Mouse (Mus musculus) cerebellum, adult 9-10 months (tissue): ENCODE data around the gene Abi2.
A peak's percentile ranks its signal among the peaks of the same experiment; 100 is the strongest.
"Not testable (repeated sequence)": the region's sequence is repeated elsewhere in the genome, so short reads cannot be mapped to it uniquely, and the experiment has no call there.

Experiments used
- DNase-seq: peaks from one replicate; pipeline ENCODE4 v3.0.0; 2022

Abi2 gene

DNA sequence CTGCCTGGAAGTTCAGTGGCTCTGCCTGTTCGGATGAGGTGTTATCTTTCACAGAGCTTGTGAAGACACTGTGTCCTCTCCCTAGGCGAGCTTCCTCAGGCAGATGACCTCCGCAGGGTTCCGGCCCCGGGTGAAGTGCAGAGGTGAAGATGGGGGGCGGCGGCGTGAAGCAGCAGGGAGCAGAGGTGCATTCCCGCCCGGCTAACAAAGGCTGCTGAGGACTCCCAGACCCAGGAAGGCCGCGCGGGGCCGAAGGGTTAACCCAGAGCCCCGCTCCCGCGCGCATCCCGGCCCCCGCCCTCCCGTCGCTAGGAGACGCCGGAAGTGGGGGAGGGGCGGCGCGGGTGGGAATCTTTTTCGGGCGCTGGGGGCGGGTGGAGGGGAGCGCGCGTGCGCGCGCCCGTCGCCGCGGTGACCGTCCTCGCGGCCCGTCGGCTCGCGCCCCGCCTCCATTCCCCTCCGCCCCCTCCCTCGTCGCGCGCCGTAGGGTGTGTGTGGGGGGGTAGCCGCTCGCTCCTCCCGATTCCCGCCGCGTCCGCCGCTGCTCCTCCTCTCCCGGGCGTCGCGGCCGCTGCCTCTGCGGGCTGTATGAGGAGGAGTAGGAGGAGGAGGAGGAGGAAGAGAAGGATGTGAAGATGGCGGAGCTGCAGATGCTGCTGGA lies at the start of gene Abi2:
Gene Abi2, plus strand, starts transcription at position 452 of the 661 bp plus-strand sequence.
- DNase-seq: peak; percentile 91

DNA sequence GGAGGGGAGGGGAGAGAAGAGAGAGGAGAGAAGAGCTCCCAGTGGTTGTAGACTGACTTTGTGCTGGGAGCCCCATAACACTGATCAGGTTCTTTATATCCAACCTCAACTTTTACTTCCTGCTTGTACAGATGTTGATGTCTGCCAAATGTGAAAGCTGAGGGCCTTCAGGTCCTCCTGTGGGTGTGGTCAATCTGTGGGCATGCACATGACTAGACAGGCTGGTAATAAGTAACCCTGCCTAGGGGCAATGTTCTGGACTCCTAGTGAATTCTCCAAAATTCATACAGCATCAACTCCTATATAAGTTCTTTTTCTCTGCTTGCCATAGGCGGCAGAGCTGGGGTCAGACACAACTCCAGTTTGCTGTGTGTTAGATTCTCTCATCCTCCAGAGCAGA lies 47.8 kb upstream of the Abi2 start:
- DNase-seq: no peak

GRCm38 (mm10) chr1:60376556-60376955 lies 32.9 kb upstream of the Abi2 start:
- DNase-seq: no peak

DNA sequence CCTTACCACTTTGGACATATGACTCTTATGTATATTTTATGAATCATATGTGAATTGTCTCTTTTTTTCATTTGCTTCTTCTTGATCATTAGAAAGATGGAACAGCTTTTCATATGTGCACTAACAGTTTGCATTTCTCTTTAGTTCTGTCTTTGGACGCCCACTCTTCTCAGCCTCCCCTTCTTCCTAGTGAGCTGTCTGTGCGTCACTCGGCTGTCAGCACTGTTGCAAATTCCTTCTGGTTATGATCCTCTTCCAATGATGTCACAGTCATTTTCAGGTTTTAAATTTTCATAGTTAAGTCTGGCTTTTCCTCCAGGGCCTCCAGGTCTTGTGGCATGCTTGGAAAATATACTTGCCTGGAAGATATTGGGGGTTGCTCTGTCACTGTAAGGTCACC lies 27.5 kb upstream of the Abi2 start:
- DNase-seq: no peak

- DNase-seq: no peak
Measured at GRCm38 (mm10) chr1:60404848-60405247, 4.6 kb upstream of the Abi2 start.

GRCm38 (mm10) chr1:60408501-60409167 lies 785 bp upstream of the Abi2 start:
- DNase-seq: no peak

GRCm38 (mm10) chr1:60409928-60410817 lies 754 bp downstream of the Abi2 start:
- peak; percentile 70 for DNase-seq

GRCm38 (mm10) chr1:60416724-60417123 lies 7.3 kb downstream of the Abi2 start:
- DNase-seq: no peak

GRCm38 (mm10) chr1:60423882-60424281 lies 14.5 kb downstream of the Abi2 start:
- no peak for DNase-seq

DNA sequence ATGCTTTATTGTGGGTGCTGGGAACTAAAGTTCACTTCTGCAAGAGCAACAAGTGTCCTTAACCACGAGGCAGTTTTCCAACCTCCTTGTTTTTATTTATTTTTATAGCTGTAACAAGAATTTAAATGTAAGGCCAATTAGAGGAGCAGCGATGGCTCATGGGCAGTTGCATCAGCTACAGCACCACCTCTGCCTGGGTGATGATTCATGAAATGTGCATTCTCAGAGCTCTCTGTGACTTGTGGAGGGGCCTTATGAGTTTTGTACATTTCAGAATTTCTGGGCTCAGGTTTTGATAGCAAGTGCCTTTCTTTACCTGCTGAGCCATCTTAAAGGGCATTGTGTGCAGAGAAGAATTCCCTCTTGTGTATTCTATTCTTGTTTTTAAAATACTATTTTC lies 18.9 kb downstream of the Abi2 start:
- no peak for DNase-seq

DNA sequence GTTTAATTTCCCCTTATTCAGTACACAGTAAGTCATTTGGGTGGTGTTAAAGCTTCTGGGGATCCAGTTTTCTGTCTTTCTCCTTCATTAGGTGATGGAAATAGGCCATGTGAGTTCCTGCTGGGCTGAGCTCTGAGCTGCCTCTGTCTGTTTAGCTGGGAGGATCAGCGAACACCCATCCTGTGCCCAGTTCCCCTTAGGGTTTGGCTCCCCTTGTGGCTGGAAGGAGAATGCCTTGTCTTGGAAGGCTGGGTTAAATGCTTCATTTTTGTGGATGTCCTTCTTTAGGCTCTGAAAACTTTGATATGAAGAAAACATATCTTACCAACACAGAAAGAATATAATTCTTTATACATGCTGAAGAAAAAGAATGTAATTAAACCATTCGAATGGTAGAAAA lies 19.5 kb downstream of the Abi2 start:
- DNase-seq: peak; percentile 57

GRCm38 (mm10) chr1:60431531-60431930 lies 22.1 kb downstream of the Abi2 start:
- DNase-seq: no peak

- DNase-seq: peak; percentile 42
Measured at GRCm38 (mm10) chr1:60432497-60432896, 23.1 kb downstream of the Abi2 start.

DNA sequence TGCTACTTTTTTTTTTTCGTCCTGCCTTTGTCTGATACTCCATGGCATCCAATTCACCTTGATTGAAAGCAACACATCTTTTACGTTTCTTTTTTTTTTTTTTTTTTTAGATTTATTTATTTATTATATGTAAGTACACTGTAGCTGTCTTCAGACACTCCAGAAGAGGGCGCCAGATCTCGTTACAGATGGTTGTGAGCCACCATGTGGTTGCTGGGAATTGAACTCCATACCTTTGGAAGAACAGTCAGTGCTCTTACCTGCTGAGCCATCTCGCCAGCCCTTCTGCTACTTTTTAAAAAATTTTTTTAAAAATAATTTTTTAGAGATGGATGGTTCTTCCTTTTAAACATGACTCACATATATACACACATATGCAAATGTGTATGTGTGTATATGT lies 32.0 kb downstream of the Abi2 start:
- DNase-seq: not testable (repeated sequence)

DNA sequence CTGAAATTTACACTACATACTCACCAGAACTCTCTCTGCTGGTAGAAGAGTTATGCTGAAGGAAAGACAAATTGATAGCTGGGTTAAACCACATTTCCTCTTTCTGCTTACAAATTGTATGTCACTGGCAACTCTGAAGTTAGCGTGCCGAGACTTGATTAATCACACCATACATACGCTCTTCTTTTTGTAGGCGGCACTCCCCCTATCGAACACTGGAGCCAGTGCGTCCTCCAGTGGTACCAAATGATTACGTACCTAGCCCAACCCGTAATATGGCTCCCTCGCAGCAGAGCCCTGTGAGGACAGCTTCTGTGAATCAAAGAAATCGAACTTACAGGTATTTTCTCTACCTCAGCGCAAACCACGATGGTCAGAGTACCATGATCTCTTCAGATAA lies 37.6 kb downstream of the Abi2 start:
- DNase-seq: no peak

GRCm38 (mm10) chr1:60449896-60450295 lies 40.5 kb downstream of the Abi2 start:
- DNase-seq: no peak

DNA sequence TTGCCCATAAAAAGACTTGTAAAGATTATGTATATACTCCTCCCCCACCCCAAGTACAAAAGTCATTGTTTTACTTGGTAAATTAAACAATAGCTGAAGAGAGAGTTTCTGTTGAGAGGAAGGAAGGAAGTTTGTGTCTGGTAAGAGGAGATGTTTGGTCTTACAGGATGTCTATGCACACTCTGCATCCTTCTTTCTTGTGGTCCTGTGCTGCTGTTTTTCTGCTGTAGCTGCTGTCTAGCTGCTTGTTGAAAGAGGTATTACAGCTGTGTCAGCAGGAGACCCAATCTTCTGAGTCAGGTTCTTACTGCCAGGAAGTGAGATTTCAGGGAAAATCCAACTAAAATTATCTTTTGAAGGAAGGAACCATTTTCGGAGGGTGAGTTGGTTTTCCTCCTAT lies 51.2 kb downstream of the Abi2 start:
- no peak for DNase-seq

- DNase-seq: no peak
Measured at GRCm38 (mm10) chr1:60469491-60469890, 60.1 kb downstream of the Abi2 start.

- no peak for DNase-seq
Measured at GRCm38 (mm10) chr1:60470541-60470940, 61.1 kb downstream of the Abi2 start.

DNA sequence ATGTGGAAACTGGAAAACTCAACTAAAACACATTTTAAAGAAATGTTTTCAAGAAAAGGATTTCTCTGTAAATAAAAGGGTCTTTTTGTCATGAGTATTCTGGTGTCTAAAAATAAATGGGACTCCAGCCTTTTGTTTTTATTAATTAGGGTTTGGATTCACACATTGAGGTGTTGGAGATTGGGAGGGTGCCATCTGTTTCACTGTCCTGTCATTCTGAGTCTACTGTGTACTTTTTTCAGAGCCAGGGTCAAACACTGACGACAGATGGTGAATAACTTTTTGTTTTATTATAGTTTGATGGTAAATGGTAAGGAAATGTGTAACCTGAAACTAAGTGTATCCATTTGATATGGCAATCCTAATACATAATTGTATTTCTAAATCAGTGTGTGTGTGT lies 72.1 kb downstream of the Abi2 start:
- peak; percentile 52 for DNase-seq

- no peak for DNase-seq
Measured at GRCm38 (mm10) chr1:60482881-60483280, 73.5 kb downstream of the Abi2 start.

DNA sequence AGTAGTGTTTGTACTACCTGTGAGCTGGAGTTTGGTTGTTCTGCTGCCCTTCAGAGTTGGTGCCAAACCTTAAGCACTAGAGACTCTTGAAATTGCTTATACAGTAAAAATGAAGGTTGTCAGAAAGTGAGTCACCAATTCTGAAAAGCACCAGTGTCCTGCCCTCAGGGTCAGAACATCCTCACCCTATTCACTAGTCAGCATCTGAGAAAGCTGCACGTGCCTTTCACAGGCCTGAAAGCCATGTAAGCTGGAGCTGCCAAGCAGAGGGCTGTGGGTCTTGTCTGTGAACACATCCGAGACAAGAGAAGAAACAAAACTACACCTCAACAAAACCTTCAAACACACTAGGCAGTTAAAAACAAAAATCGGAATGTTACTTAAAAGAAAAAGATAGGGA lies 76.2 kb downstream of the Abi2 start:
- DNase-seq: no peak

DNA sequence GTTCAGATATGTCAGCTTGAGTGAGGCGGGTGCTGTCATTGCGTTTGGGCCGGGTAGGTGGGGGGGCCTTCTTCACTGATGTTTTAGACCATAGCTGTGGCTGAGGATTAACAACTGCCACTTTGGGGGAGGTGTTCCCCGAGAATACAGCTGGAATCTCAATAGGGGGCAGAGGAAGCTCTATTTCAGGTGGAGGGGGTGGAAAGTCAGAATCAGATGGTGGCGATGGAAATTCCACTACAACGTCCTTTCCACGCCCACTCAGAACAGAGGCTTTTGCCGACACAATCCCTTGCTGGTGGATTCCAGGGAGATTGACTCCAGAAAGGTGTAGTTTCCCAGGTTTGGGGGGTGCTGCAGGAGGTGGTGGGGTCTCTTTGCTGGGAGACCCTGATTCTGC lies 79.2 kb downstream of the Abi2 start:
- DNase-seq: no peak

GRCm38 (mm10) chr1:60489660-60490059 lies 80.2 kb downstream of the Abi2 start:
- DNase-seq: no peak
